Mouse (Mus musculus): ENCODE data around the gene Gm19668. TPM values are rescaled to one million over a fixed set of nuclear protein-coding genes. Genes with fewer than 3 reads are reported as not detected.
"Not testable (repeated sequence)": the region's sequence is repeated elsewhere in the genome, so short reads cannot be mapped to it uniquely, and the experiment has no call there.

Gm19668 gene
- polyA plus RNA-seq, 1 experiment from 2014 or later = not detected

- not testable (repeated sequence) for H3K27me3 ChIP-seq (replicated peaks; ENCODE audit: control insufficient read depth, insufficient read depth, low read length); H3K4me1 ChIP-seq (replicated peaks; ENCODE audit: control insufficient read depth, insufficient read depth, low read length); H3K27ac ChIP-seq (ENCODE audit: low read depth, low read length); ATAC-seq (replicated peaks; ENCODE audit: low FRiP score); H3K36me3 ChIP-seq (ENCODE audit: control insufficient read depth, insufficient read depth, low read length); H3K9me3 ChIP-seq (ENCODE audit: control insufficient read depth, low read length); DNase-seq (ENCODE audit: low spot score); H3K9ac ChIP-seq (ENCODE audit: low read depth, low read length); H3K4me3 ChIP-seq (ENCODE audit: low read depth, low read length); H3K4me2 ChIP-seq
- WGBS = 50% methylated on average over 1 of the region's 1 CpGs
These were observed 47.7 kb downstream of the Gm19668 start, which contains the start of gene Gm9736 for GRCm38 (mm10) chr10:77751254-77751653. Gene Gm9736, minus strand, starts transcription at chr10:77751354.

GRCm38 (mm10) chr10:77750686-77751085 lies 48.2 kb downstream of the Gm19668 start:
- H3K36me3 ChIP-seq (ENCODE audit: control insufficient read depth, insufficient read depth, low read length); H3K9ac ChIP-seq (ENCODE audit: low read depth, low read length); ATAC-seq (replicated peaks; ENCODE audit: low FRiP score); H3K27ac ChIP-seq (ENCODE audit: low read depth, low read length); H3K4me3 ChIP-seq (ENCODE audit: low read depth, low read length); DNase-seq (ENCODE audit: low spot score); H3K4me1 ChIP-seq (replicated peaks; ENCODE audit: control insufficient read depth, insufficient read depth, low read length); H3K27me3 ChIP-seq (replicated peaks; ENCODE audit: control insufficient read depth, insufficient read depth, low read length); H3K4me2 ChIP-seq; H3K9me3 ChIP-seq (ENCODE audit: control insufficient read depth, low read length): not testable (repeated sequence)
- 75% methylated on average over 1 of the region's 1 CpGs for WGBS

Other genes starting within 250 kb of the Gm19668 start
- gene Pttg1ip, start 217.4 kb downstream of the Gm19668 start, polyA plus RNA-seq (2014; fragmentation: Nextera tagmentation; extraction: Ambion mirVana) = 94.0 and 99.7 TPM in 2 replicates
- 249 and 271 TPM in 2 replicates for gene Sumo3, start 193.0 kb downstream of the Gm19668 start, polyA plus RNA-seq (2014; fragmentation: Nextera tagmentation; extraction: Ambion mirVana)
- 1.8 and 4.5 TPM in 2 replicates for gene Gm49325, start 192.9 kb downstream of the Gm19668 start, polyA plus RNA-seq (2014; fragmentation: Nextera tagmentation; extraction: Ambion mirVana)
- gene Ube2g2, start 176.9 kb downstream of the Gm19668 start, polyA plus RNA-seq (2014; fragmentation: Nextera tagmentation; extraction: Ambion mirVana) = 62.1 and 67.9 TPM in 2 replicates
- 0.16 TPM in 1 of 2 replicates, not detected in the other for gene Tspear, start 112.6 kb downstream of the Gm19668 start, polyA plus RNA-seq (2014; fragmentation: Nextera tagmentation; extraction: Ambion mirVana)
- gene Gm19402, start 108.4 kb downstream of the Gm19668 start, polyA plus RNA-seq (2014; fragmentation: Nextera tagmentation; extraction: Ambion mirVana) = not detected in 2 replicates
- not detected in 2 replicates for gene Gm9508, start 101.9 kb downstream of the Gm19668 start, polyA plus RNA-seq (2014; fragmentation: Nextera tagmentation; extraction: Ambion mirVana)
- not detected in 2 replicates for gene Gm10272, start 92.5 kb downstream of the Gm19668 start, polyA plus RNA-seq (2014; fragmentation: Nextera tagmentation; extraction: Ambion mirVana)
- not detected in 2 replicates for gene Gm10024, start 87.7 kb downstream of the Gm19668 start, polyA plus RNA-seq (2014; fragmentation: Nextera tagmentation; extraction: Ambion mirVana)
- gene Gm10142, start 83.3 kb downstream of the Gm19668 start, polyA plus RNA-seq (2014; fragmentation: Nextera tagmentation; extraction: Ambion mirVana) = not detected in 2 replicates
- not detected in 2 replicates for gene Krtap12-1, start 78.5 kb downstream of the Gm19668 start, polyA plus RNA-seq (2014; fragmentation: Nextera tagmentation; extraction: Ambion mirVana)
- gene Gm10100, start 72.6 kb downstream of the Gm19668 start, polyA plus RNA-seq (2014; fragmentation: Nextera tagmentation; extraction: Ambion mirVana) = not detected in 2 replicates
- gene Gm18596, start 56.5 kb downstream of the Gm19668 start, polyA plus RNA-seq (2014; fragmentation: Nextera tagmentation; extraction: Ambion mirVana) = not detected in 2 replicates
- gene Gm9736, start 47.8 kb downstream of the Gm19668 start, polyA plus RNA-seq (2014; fragmentation: Nextera tagmentation; extraction: Ambion mirVana) = not detected in 2 replicates
- not detected in 2 replicates for gene Gm3233, start 39.5 kb downstream of the Gm19668 start, polyA plus RNA-seq (2014; fragmentation: Nextera tagmentation; extraction: Ambion mirVana)
- gene Gm3238, start 27.8 kb downstream of the Gm19668 start, polyA plus RNA-seq (2014; fragmentation: Nextera tagmentation; extraction: Ambion mirVana) = not detected in 2 replicates
- not detected in 2 replicates for gene Gm7138, start 22.2 kb downstream of the Gm19668 start, polyA plus RNA-seq (2014; fragmentation: Nextera tagmentation; extraction: Ambion mirVana)
- gene Gm3250, start 16.6 kb downstream of the Gm19668 start, polyA plus RNA-seq (2014; fragmentation: Nextera tagmentation; extraction: Ambion mirVana) = not detected in 2 replicates
- gene Gm7137, start 10.9 kb downstream of the Gm19668 start, polyA plus RNA-seq (2014; fragmentation: Nextera tagmentation; extraction: Ambion mirVana) = not detected in 2 replicates
- gene Gm9639, start 4.1 kb downstream of the Gm19668 start, polyA plus RNA-seq (2014; fragmentation: Nextera tagmentation; extraction: Ambion mirVana) = not detected in 2 replicates
- not detected in 2 replicates for gene Gm9507, start 12.7 kb upstream of the Gm19668 start, polyA plus RNA-seq (2014; fragmentation: Nextera tagmentation; extraction: Ambion mirVana)
- not detected in 2 replicates for gene Gm2696, start 15.5 kb upstream of the Gm19668 start, polyA plus RNA-seq (2014; fragmentation: Nextera tagmentation; extraction: Ambion mirVana)
- not detected in 2 replicates for gene Krtap10-4, start 28.0 kb upstream of the Gm19668 start, polyA plus RNA-seq (2014; fragmentation: Nextera tagmentation; extraction: Ambion mirVana)
- not detected in 2 replicates for gene Krtap10-10, start 36.8 kb upstream of the Gm19668 start, polyA plus RNA-seq (2014; fragmentation: Nextera tagmentation; extraction: Ambion mirVana)
- not detected in 2 replicates for gene Gm36176, start 47.7 kb upstream of the Gm19668 start, polyA plus RNA-seq (2014; fragmentation: Nextera tagmentation; extraction: Ambion mirVana)
- gene Gm10318, start 53.7 kb upstream of the Gm19668 start, polyA plus RNA-seq (2014; fragmentation: Nextera tagmentation; extraction: Ambion mirVana) = not detected in 2 replicates
- not detected in 2 replicates for gene Gm3285, start 62.8 kb upstream of the Gm19668 start, polyA plus RNA-seq (2014; fragmentation: Nextera tagmentation; extraction: Ambion mirVana)
- gene Lrrc3, start 103.4 kb upstream of the Gm19668 start, polyA plus RNA-seq (2014; fragmentation: Nextera tagmentation; extraction: Ambion mirVana) = 8.2 and 10.0 TPM in 2 replicates
- 1.2 TPM in 2 replicates for gene Trpm2, start 171.4 kb upstream of the Gm19668 start, polyA plus RNA-seq (2014; fragmentation: Nextera tagmentation; extraction: Ambion mirVana)
- 12.1 and 12.8 TPM in 2 replicates for gene 1810043G02Rik, start 179.4 kb upstream of the Gm19668 start, polyA plus RNA-seq (2014; fragmentation: Nextera tagmentation; extraction: Ambion mirVana)
- 245 and 255 TPM in 2 replicates for gene Pfkl, start 210.9 kb upstream of the Gm19668 start, polyA plus RNA-seq (2014; fragmentation: Nextera tagmentation; extraction: Ambion mirVana)
- not detected in 2 replicates for gene Dnmt3l, start 242.8 kb upstream of the Gm19668 start, polyA plus RNA-seq (2014; fragmentation: Nextera tagmentation; extraction: Ambion mirVana)
- gene Aire, start 244.5 kb upstream of the Gm19668 start, polyA plus RNA-seq (2014; fragmentation: Nextera tagmentation; extraction: Ambion mirVana) = 0.16 and 0.51 TPM in 2 replicates